Mouse (Mus musculus) gastrocnemius, adult 18-20 months (tissue): Measurements from ENCODE around the gene Plcb4. TPM values are rescaled to one million over a fixed set of nuclear protein-coding genes. Genes with fewer than 3 reads are reported as not detected.

Source experiments
- DNase-seq: peaks from one replicate; pipeline ENCODE4 v3.0.0; 2021; ENCODE audit warnings: low spot score
- total RNA-seq, 2 experiments: library from RNA; stranded (reverse); gene quantifications; 2 replicates each; pipeline ENCODE4 v1.2.3; 2021

Plcb4 gene
- total RNA-seq, 2 experiments from 2014 or later = 14.2 to 18.7 TPM

DNA sequence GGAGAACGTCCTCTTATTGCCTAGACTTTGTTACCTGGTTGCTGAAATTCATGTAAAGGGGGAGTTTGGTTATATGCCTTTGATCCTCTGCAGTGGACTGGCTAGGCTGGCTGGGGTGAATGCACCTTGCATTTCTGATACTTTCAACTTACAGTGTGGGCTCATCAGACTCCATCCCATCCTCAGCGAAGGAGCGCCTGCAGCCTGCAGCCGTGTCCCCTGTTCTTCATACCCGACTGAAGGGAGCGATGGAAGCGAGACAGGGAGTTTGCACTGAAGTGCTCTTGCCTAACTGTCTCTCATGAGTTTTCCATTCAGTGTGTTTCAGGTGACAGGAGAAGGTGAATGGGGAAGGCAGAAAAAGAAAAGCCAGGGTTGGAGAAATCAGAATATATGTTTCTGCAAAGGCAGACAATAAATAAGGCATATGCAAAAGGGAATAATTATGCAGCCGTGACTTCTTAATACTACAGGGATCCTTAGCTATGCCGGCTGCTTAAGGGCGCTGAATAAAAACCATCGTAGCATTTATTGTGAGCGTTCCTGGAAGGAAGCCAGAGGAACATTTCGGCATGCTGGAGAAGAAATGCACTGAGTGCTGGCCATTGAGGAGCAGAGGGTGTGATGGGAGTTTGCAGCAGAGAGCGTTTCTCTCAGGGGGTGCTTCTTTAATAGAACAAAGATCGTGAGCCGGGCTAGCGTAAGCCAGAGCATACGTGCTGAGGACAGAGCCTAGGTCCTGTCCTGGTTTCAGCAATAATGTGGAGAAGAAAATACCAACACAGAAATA is 338.7 kb downstream of the Plcb4 start:
- DNase-seq = no peak

DNA sequence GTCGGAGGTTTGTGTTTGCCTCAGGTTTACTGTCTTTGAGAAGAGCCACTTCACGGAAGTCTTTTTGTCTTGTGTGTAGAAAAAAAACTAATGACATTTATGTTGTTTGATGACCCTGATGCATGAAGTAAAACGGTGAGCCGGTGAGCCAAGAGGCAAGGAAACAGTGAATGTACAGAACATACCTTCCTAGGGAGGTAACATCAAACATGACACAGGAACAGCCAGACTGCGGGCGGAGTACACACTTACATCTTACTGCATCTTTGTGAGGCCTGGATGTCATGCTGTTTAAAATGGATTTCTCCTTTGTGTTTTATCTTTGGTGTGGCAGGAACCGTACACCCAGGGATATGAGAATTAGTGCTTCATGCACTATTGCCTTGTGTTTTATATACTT is 340.1 kb downstream of the Plcb4 start:
- no peak for DNase-seq

DNA sequence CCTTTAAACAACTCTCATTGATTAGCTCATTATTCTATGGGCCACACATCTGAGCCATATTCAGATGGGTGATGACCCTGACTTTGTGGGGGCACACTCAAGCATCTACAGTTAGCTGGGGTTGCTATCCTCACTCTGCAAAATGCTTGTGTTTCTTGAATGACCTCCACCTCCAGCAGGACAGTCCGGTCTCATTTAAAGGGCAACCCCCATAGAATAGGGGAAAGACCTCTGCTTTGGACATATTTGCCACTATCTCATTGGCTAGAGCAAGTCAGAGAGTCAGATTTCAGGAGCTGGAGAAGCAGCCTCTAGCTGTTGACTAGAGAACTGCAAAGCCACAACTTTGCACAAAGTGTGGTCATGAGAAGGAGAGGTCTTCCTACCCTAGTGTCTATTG is 340.6 kb downstream of the Plcb4 start:
- DNase-seq = no peak

DNA sequence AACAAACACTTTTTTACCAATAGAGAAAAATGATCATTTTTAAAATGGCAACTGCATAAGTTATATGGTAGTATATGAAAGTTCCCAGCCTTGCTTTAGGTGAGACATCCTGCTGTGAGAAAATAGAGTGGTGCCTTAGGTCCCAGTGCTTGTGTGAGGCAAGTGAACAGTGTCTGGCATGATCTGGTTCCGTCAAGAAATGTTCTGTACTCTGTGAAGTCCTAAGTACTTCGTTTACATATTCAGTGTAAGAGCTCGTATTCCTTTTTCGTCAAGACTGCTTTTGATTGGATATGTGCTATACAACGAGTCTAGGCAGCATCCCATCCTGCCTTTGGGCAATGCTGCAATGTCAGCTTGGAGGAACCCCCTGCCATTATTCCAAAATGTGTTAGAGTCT is 342.1 kb downstream of the Plcb4 start:
- DNase-seq = no peak

DNA sequence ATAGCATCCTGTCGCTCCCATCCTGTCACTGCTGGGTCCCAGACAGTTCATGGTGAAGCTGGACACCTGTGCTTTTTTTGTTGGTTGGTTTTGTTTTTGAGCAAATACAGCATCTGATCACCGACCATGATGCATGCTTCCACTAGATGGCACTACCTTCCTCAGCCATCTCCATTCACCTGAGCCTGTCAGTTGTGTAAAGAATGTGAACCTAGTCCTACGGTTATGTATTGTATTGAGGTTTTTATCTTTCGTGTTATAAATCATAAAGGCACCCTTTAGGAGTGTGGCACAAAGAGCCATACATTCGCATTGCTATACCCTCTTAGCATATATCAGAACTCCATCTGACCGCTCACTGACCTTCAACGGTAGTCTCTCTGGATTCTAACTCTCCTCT is 343.3 kb downstream of the Plcb4 start:
- DNase-seq = no peak

DNA sequence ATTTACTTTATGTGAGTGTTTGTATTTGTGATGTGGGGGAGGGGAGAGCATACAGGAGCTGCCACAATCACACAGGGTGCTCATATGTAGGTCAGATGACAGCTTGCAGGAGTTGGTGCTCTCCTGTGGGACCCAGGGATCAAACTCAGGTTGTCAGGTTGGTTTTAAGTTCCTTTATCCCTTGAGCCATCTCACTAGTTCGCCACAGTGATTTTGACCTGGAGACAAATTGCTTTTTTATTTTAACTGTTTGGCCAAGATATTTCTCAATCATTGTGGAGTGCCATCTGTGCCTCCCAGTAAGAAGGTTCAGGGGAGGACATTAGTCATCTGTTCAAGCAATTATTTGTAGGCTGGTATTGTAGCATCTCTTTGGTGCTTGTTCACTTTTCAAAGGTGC is 345.0 kb downstream of the Plcb4 start:
- no peak for DNase-seq

DNA sequence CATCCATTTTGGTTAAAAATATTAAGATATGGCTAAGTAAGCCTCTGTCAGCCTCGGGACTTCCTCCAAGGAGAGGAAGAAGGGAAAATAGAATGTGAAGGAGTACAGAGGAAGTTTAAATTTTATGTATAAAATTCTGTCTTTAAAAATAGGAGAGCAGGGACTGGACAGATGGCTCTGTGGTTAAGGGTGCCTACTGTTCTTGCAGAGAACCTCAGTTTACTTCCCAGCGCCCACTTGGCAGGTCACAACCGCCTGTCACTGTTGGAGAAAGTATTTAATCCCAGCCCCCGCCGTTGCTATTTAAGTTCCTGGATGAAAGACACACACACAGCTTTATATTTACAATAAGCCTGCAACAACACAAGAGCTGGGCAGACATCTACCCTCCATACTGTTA is 347.5 kb downstream of the Plcb4 start:
- DNase-seq = no peak

DNA sequence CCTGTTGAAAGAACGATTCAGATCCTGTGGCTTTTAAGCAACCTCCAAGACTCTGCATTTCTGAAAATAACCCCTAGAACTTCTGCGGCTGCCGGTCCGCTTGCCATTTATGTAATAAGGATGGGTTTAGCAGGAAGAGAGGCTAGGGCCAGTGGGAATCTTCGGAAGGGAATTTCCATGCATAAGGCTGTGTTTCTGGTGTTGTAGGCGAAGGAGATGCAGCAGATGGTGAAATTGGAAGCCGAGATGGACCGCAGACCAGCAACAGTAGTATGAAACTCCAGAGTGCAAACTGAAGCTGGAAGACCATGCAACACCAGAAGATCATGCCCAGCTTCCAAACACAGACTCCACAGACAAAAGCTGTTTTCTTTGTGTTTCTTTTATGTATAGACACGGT is 353.9 kb downstream of the Plcb4 start:
- DNase-seq = no peak

DNA sequence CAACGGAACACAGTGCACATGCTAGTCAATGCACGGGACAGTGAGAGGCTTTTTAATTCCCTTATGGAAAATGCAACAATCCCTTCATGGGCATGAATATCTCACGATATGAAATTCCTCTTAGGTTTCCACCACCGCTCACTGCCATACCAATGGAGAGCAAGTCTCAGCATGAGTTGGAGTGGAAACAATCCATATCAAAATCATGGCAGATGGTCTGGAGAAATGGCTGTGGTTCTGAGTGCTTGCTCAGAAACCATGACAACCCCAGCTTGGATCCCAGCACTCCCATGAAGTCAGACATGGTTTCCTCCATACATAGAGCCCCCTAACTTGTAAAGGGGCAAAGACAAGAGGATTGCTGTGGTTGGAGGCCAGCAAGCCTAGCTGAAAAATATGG is 389.7 kb downstream of the Plcb4 start:
- DNase-seq = no peak

DNA sequence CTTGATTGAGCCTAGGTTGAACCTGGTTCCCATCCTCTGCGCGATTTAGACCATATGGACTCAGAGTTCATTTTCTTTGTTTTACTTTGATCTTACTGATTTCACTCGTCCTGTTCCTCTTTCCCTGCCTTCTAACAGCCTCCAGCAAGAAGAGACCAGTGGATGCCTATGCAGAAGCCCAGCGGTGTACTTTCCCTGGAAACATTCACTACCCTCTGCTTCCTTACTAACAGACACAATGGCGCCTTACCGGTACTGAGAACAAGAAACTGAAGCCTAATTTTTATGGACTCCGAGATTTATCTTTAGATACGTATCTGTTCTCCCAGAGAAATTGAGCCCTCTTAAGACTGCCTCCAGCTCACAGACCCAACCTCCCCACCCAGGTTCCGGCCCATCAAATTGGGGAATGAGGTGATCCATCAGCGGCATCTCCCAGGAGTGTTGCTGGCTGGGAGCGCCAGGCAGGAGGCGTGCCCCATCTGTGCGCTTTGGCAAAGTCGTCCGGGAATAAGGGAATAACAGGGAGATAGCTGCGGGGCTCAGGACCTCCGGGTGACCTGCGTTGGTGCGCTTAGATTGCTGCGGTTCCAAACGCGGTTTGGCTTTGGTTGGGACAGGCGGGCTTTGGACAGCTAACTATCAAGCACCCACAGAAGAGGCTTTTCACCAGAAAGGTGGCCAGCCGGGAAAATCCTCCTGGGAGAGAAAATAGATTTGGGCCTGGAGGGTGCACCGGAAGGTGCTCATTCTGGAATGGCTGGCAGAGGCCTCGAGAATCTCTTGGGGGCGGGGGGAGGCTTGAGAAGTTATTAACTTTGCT is 392.2 kb downstream of the Plcb4 start:
- no peak for DNase-seq

DNA sequence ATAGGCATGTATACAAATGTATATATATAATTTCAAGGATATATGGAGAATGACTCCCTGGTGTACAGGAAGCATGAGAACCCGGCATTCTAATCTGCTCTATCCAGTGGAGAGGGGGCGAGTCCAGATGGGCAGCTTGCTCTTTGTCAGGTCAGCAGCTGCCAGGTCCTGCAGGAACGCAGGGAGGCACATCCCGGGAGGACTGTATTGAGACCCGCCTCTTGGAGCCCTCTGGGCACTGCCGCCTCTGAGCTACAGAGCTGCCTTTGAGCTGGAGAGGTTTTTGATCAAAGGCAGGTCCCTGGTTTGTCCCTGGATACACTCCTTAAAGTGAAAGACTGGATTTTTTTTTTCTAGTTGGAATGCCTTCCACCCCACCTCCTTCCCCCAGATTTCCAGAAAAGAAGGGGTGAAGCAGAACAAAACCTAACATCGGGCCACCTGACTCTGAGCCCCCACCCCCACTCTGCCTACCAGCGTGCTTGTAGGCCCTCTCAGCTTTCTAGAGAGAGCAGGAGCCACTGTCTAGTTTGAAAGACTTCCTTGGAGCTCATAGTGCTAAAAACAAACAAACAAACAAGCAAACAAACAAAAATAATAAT is 393.0 kb downstream of the Plcb4 start, which contains the start of gene Lamp5:
Lamp5 (plus strand) TSS at position 552 of the 602 bp plus-strand sequence.
- DNase-seq = no peak

DNA sequence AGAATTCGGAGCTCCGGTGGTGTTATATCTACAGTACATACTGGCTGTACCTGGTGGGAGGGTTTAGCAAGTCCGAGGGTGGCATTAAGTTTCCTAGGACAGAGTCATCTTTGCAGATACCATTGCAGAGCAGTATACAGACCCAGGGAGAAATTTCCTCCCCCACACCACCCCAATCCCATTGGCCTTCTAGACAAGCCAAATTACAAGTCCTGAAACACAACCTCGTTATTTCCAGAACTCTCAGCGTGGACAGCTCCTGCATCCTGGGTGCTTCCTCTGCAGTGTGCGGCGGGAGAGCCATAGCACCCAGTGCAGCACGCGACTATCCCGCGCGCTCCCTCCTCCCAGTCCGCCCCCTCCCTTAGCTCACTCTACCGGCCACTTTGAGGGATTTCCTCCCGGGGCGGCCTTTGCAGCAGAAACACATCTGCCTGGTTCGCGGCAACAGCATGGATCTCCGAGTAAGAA is 399.1 kb downstream of the Plcb4 start:
- no peak for DNase-seq

DNA sequence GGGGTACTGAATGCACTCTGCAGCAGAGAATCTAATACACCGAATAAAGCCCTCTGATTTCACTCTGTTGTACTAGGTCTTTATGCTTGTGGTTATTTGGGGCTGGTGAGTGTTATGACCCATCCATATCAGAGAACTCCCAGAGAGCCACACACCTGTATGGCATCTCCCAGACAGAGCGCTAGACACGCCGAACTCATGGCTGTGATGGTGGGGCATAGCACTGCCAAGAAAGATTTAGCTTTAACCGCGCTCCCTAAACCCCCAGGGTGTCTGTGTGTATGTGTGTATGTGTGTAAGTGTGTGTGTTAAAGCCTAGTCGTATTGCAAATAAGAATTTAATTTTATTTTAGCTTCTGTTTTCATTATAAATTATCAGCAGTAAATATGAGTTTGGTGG is 399.6 kb downstream of the Plcb4 start:
- no peak for DNase-seq

DNA sequence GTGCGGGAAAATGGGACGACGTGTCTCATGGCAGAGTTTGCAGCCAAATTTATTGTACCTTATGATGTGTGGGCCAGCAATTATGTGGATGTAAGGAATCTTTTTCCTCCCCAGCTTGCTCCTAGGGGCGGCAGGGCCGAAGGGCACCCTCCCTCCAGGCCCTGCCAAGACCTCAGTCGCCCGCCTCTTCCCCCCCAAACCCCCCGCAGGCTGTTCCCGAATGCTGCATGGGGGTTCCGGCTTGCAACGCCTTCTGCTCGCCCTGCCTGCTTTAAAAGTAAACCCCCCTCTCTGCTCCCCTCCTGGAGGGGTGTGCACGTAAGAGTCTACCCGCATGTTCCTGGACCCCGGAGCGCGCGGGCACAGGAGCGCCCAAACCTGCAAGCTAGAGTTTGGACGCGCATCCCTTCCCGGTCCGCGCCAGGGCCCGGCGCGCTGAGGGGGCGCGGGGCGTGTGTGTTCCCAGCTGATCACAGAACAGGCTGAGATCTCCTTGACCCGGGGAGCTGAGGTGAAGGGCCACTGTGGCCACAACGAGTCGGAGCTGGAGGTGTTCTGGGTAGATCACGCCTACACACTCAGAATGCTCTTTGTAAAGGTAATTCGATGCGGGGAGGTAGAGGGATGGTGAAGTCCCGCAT is 400.3 kb downstream of the Plcb4 start:
- DNase-seq = no peak
